Mouse (Mus musculus) stomach, postnatal 0 days (tissue): Measurements from ENCODE around the gene Abl1.

Experiments
- CTCF ChIP-seq: IDR thresholded peaks from 2 replicates; pipeline ENCODE4 v1.5.1; 2016; ENCODE audit warnings: antibody characterized with exemption, low read depth, mild to moderate bottlenecking, moderate library complexity
- EP300 ChIP-seq: optimal IDR thresholded peaks from 2 replicates; pipeline ENCODE3; 2016; ENCODE audit warnings: antibody characterized with exemption

- TF ChIP-seq CTCF, result no peak
- TF ChIP-seq EP300, result no peak
These were observed 126.5 kb downstream of the Abl1 start for GRCm38 (mm10) chr2:31814699-31815098.
